Mouse (Mus musculus) intestine, embryonic 15.5 days (tissue): ENCODE measurements around the gene Rad50. TPM values are rescaled to one million over a fixed set of nuclear protein-coding genes. Genes with fewer than 3 reads are reported as not detected.
A peak's percentile ranks its signal among the peaks of the same experiment; 100 is the strongest.

Experiments used
- ATAC-seq: fragments of 200-750 bp; cut with Nextera tagmentation; 2 replicates; pipeline ENCODE4 v1.8.0; 2017; ENCODE audit warnings: moderate TSS enrichment, moderate library complexity
- H3K27ac ChIP-seq: fragments of 300-500 bp; sonication (generic); 2 replicates; pipeline ENCODE4 v1.5.1; 2015; ENCODE audit warnings: mild to moderate bottlenecking, inconsistent platforms
- H3K27me3 ChIP-seq: fragments of 300-500 bp; sonication (generic); replicated peaks from 2 replicates; pipeline ENCODE4 v1.6.1; 2015; ENCODE audit warnings: inconsistent platforms
- H3K36me3 ChIP-seq: fragments of 300-500 bp; sonication (generic); 2 replicates; pipeline ENCODE4 v1.6.1; 2015; ENCODE audit warnings: inconsistent platforms
- H3K4me1 ChIP-seq: fragments of 300-500 bp; sonication (generic); replicated peaks from 2 replicates; pipeline ENCODE4 v1.6.1; 2015; ENCODE audit warnings: inconsistent platforms
- H3K4me2 ChIP-seq: fragments of 300-500 bp; sonication (generic); replicated peaks from 2 replicates; pipeline ENCODE4 v1.6.1; 2015; ENCODE audit warnings: mild to moderate bottlenecking, inconsistent platforms
- H3K4me3 ChIP-seq: fragments of 300-500 bp; sonication (generic); replicated peaks from 2 replicates; pipeline ENCODE4 v1.5.1; 2015; ENCODE audit warnings: inconsistent platforms
- H3K9ac ChIP-seq: fragments of 300-500 bp; sonication (generic); 2 replicates; pipeline ENCODE4 v1.6.1; 2015; ENCODE audit warnings: inconsistent platforms
- H3K9me3 ChIP-seq: fragments of 300-500 bp; sonication (generic); 2 replicates; pipeline ENCODE4 v1.6.1; 2016; ENCODE audit warnings: inconsistent platforms
- WGBS: fragments of 180-500 bp; shearing (Covaris S2); methylation state at CpG from one replicate; pipeline ENCODE4 v1.1.7; 2015; 5-methylcytosine and 5-hydroxymethylcytosine counted together
- polyA plus RNA-seq: library from polyadenylated mRNA; unstranded; fragments of >200 nt; fragmentation: Nextera tagmentation; extraction: Ambion mirVana; gene quantifications from 2 replicates; pipeline ENCODE4 v1.2.1, GENCODE M21; 2015

Rad50 gene
- polyA plus RNA-seq, 1 experiment from 2014 or later: 35.4 TPM

GRCm38 (mm10) chr11:53651441-53651840 lies 55.7 kb downstream of the Rad50 start:
- H3K4me1 ChIP-seq: no peaks in the 10 kb centered on the region
- H3K9me3 ChIP-seq: no peaks in the 10 kb centered on the region
- H3K4me2 ChIP-seq: no peak overlapping the region
- whole genome bisulfite sequencing: 82% methylated on average over 4 of the region's 4 CpGs
- H3K4me3 ChIP-seq: no peak overlapping the region
- H3K27ac ChIP-seq: no peak overlapping the region
- H3K9ac ChIP-seq: no peak overlapping the region
- no peak for ATAC-seq
- no peaks in the 10 kb centered on the region for H3K27me3 ChIP-seq
- H3K36me3 ChIP-seq: peaks cover 10% of the 10 kb centered on the region; the same call in 1 of the 2 replicates

- Histone ChIP-seq H3K9ac (no peak overlapping the region), H3K27me3 (no peaks in the 10 kb centered on the region), H3K4me1 (no peaks in the 10 kb centered on the region), H3K4me2 (no peak overlapping the region), H3K9me3 (no peaks in the 10 kb centered on the region), H3K27ac (no peak overlapping the region), H3K36me3 (no peaks in the 10 kb centered on the region), H3K4me3 (no peak overlapping the region)
- WGBS: 83% methylated on average over 5 of the region's 5 CpGs
- no peak for ATAC-seq
Measured at GRCm38 (mm10) chr11:53644017-53644416, 63.1 kb downstream of the Rad50 start.

GRCm38 (mm10) chr11:53642744-53643279 lies 64.3 kb downstream of the Rad50 start:
- Histone ChIP-seq H3K9ac (no peak overlapping the region), H3K36me3 (no peaks in the 10 kb centered on the region), H3K4me1 (no peaks in the 10 kb centered on the region), H3K4me2 (no peak overlapping the region), H3K27ac (no peak overlapping the region), H3K9me3 (no peaks in the 10 kb centered on the region), H3K4me3 (no peak overlapping the region), H3K27me3 (no peaks in the 10 kb centered on the region)
- WGBS: 71% methylated on average over 12 of the region's 12 CpGs
- ATAC-seq: no peak

GRCm38 (mm10) chr11:53637803-53638260 lies 69.3 kb downstream of the Rad50 start:
- Histone ChIP-seq H3K27me3 (peaks cover 20% of the 10 kb centered on the region), H3K4me3 (no peak overlapping the region), H3K9ac (no peak overlapping the region), H3K4me1 (peaks cover 7% of the 10 kb centered on the region), H3K27ac (no peak overlapping the region), H3K36me3 (no peaks in the 10 kb centered on the region), H3K4me2 (no peak overlapping the region), H3K9me3 (no peaks in the 10 kb centered on the region)
- 77% methylated on average over 10 of the region's 10 CpGs for WGBS
- ATAC-seq: no peak

GRCm38 (mm10) chr11:53637046-53637802 lies 69.9 kb downstream of the Rad50 start:
- ATAC-seq: no peak
- Histone ChIP-seq H3K4me1 (peaks cover 7% of the 10 kb centered on the region), H3K36me3 (no peaks in the 10 kb centered on the region), H3K4me2 (no peak overlapping the region), H3K27ac (no peak overlapping the region), H3K27me3 (peaks cover 20% of the 10 kb centered on the region), H3K4me3 (no peak overlapping the region), H3K9me3 (no peaks in the 10 kb centered on the region), H3K9ac (no peak overlapping the region)
- 24% methylated on average over 21 of the region's 21 CpGs for WGBS

GRCm38 (mm10) chr11:53636183-53636646 lies 70.9 kb downstream of the Rad50 start:
- Histone ChIP-seq H3K36me3 (no peaks in the 10 kb centered on the region), H3K9me3 (no peaks in the 10 kb centered on the region), H3K4me3 (peak overlapping the region; percentile 33), H3K4me2 (peak overlapping the region; percentile 83), H3K27ac (no peak overlapping the region), H3K4me1 (peaks cover 7% of the 10 kb centered on the region), H3K27me3 (peaks cover 20% of the 10 kb centered on the region), H3K9ac (peak overlapping the region; percentile 32; the same call in 1 of the 2 replicates)
- WGBS: under 1% methylated on average over 40 of the region's 40 CpGs
- no peak for ATAC-seq

GRCm38 (mm10) chr11:53635590-53636182 lies 71.4 kb downstream of the Rad50 start:
- Histone ChIP-seq H3K4me1 (peaks cover 7% of the 10 kb centered on the region), H3K4me3 (peak overlapping the region; percentile 33), H3K27me3 (peaks cover 20% of the 10 kb centered on the region), H3K9me3 (no peaks in the 10 kb centered on the region), H3K9ac (peak overlapping the region; percentile 32; the same call in 1 of the 2 replicates), H3K4me2 (peak overlapping the region; percentile 83), H3K27ac (no peak overlapping the region), H3K36me3 (no peaks in the 10 kb centered on the region)
- no peak for ATAC-seq
- WGBS: 45% methylated on average over 9 of the region's 9 CpGs

- ATAC-seq: no peak
- 92% methylated on average over 8 of the region's 8 CpGs for WGBS
- Histone ChIP-seq H3K4me2 (no peak within 1 kb of the TSS), H3K9me3 (no peaks in the 10 kb centered on the region), H3K9ac (no peak within 1 kb of the TSS), H3K27me3 (peaks cover 20% of the 10 kb centered on the region), H3K4me1 (peaks cover 7% of the 10 kb centered on the region), H3K36me3 (no peaks in the 10 kb centered on the region), H3K27ac (no peak within 1 kb of the TSS), H3K4me3 (no peak within 1 kb of the TSS)
Measured at GRCm38 (mm10) chr11:53634556-53634955, 72.6 kb downstream of the Rad50 start, which contains the start of gene Il13. TSS of gene Il13 (minus strand) at chr11:53634702.

- H3K27me3 ChIP-seq: peaks cover 20% of the 10 kb centered on the region
- peaks cover 7% of the 10 kb centered on the region for H3K4me1 ChIP-seq
- H3K27ac ChIP-seq: no peak overlapping the region
- no peak overlapping the region for H3K4me2 ChIP-seq
- no peak overlapping the region for H3K4me3 ChIP-seq
- WGBS: 86% methylated on average over 7 of the region's 7 CpGs
- ATAC-seq: no peak
- no peaks in the 10 kb centered on the region for H3K9me3 ChIP-seq
- H3K9ac ChIP-seq: no peak overlapping the region
- H3K36me3 ChIP-seq: no peaks in the 10 kb centered on the region
Measured at GRCm38 (mm10) chr11:53633644-53634043, 73.5 kb downstream of the Rad50 start.

- Histone ChIP-seq H3K4me3 (no peak overlapping the region), H3K4me1 (peaks cover 7% of the 10 kb centered on the region), H3K27ac (no peak overlapping the region), H3K4me2 (no peak overlapping the region), H3K36me3 (no peaks in the 10 kb centered on the region), H3K27me3 (peaks cover 17% of the 10 kb centered on the region), H3K9me3 (no peaks in the 10 kb centered on the region), H3K9ac (no peak overlapping the region)
- ATAC-seq: no peak
- 74% methylated on average over 14 of the region's 14 CpGs for WGBS
Measured at GRCm38 (mm10) chr11:53632122-53632733, 74.9 kb downstream of the Rad50 start.

GRCm38 (mm10) chr11:53627859-53628258 lies 79.3 kb downstream of the Rad50 start:
- Histone ChIP-seq H3K4me3 (no peak overlapping the region), H3K4me1 (no peaks in the 10 kb centered on the region), H3K9me3 (no peaks in the 10 kb centered on the region), H3K27me3 (no peaks in the 10 kb centered on the region), H3K9ac (no peak overlapping the region), H3K27ac (no peak overlapping the region), H3K36me3 (no peaks in the 10 kb centered on the region), H3K4me2 (no peak overlapping the region)
- WGBS: 31% methylated on average over 1 of the region's 1 CpGs
- peak; percentile 51; the same call in 1 of the 2 replicates for ATAC-seq

- no peaks in the 10 kb centered on the region for H3K36me3 ChIP-seq
- H3K9ac ChIP-seq: no peak overlapping the region
- H3K4me2 ChIP-seq: no peak overlapping the region
- no peaks in the 10 kb centered on the region for H3K9me3 ChIP-seq
- H3K27ac ChIP-seq: no peak overlapping the region
- no peak for ATAC-seq
- H3K4me1 ChIP-seq: no peaks in the 10 kb centered on the region
- H3K4me3 ChIP-seq: no peak overlapping the region
- WGBS: 64% methylated on average over 17 of the region's 17 CpGs
- H3K27me3 ChIP-seq: no peaks in the 10 kb centered on the region
Measured at GRCm38 (mm10) chr11:53626802-53627373, 80.2 kb downstream of the Rad50 start.
